Mouse (Mus musculus) embryonic fibroblast, embryonic 13.5 days (primary cell): ENCODE results near the gene Cd300lg.

Source experiments
- CTCF ChIP-seq: IDR thresholded peaks from 2 replicates; pipeline ENCODE4 v1.5.1; 2011; ENCODE audit warnings: mild to moderate bottlenecking, control low read depth, low read length, moderate library complexity, borderline replicate concordance; ENCODE audit not compliant: insufficient read depth
- POLR2A ChIP-seq: IDR thresholded peaks from 2 replicates; pipeline ENCODE4 v1.6.1; 2011; ENCODE audit warnings: low read depth, mild to moderate bottlenecking, control low read depth, low read length, moderate library complexity

DNA sequence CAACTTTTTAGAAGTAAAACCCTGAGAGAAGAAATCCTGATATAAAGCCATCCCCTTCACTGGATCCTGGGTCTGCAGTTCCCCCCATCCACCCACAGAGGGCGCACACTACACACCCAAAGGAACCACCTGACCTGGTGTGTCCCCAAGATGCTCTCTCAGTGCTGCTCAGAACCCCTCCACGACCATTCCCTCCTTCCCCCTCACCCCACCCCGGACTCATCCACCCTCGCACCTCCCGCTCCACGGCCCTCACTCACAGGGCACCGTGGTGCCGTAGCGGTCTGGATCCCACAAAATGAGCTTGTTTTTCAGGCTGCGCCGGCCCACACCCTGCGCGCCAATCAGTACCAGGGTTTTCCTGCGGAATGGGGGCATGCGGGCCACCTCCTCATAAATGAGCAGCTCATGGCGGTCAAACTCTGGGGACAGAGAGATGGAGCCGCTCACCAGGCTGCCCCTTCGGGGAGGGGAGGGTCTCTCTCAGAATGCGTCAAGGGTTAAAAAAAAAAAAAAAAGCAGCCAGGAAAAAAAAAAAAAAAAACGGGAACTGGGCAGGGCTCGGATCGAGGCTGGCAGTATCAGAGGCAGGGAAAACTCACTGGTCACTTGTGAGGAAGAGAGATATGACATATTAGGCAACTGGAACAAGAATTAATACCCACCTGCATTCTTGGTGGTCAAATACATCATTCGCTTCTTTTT is 20.1 kb downstream of the Cd300lg start:
- no peak for TF ChIP-seq POLR2A
- TF ChIP-seq CTCF = peak; percentile 92
